Mouse (Mus musculus) cortical plate, adult 2 months (tissue): Measurements from ENCODE around the gene Ncor1.

Experiments used
- CTCF ChIP-seq: fragments of 200-500 bp; IDR thresholded peaks from 2 replicates; pipeline ENCODE4 v1.5.1; 2011; ENCODE audit warnings: mild to moderate bottlenecking, control low read depth, low read length; ENCODE audit not compliant: insufficient read depth; ENCODE audit errors: extremely low read depth
- POLR2A ChIP-seq: fragments of 200-500 bp; IDR thresholded peaks from 2 replicates; pipeline ENCODE4 v1.6.1; 2011; ENCODE audit warnings: mild to moderate bottlenecking, low read length, control low read depth; ENCODE audit not compliant: insufficient read depth; ENCODE audit errors: extremely low read depth

DNA sequence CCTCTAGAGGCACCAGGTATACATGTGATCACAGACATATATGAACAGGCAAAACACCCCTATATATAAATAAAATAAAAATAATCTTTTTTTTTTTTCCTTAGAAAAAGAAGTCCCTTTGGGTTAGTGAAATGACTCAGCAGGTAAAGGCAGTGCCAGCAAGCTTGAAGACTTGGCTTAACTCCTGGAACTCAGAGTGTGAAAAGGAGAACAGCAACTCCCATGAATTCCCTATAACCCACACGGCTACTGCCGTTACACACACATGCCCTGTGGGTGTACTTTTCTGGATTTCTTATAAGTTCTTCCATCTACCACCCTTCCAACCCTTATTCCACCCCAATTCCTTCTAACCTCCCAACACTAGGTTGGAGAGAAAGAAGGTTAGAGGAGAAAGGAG lies 152.5 kb downstream of the Ncor1 start:
- TF ChIP-seq CTCF (no peak), POLR2A (no peak)
